Mouse (Mus musculus) adrenal gland, adult (tissue): Measurements from ENCODE around the gene Lrtm2.

Experiments
- DNase-seq, 2 experiments: peaks; one replicate each; pipeline ENCODE4 v3.0.0; 2022 to 2023; ENCODE audit warnings: low spot score in 1 of 2; ENCODE audit not compliant: inconsistent age in 2 of 2

Gene Lrtm2

DNA sequence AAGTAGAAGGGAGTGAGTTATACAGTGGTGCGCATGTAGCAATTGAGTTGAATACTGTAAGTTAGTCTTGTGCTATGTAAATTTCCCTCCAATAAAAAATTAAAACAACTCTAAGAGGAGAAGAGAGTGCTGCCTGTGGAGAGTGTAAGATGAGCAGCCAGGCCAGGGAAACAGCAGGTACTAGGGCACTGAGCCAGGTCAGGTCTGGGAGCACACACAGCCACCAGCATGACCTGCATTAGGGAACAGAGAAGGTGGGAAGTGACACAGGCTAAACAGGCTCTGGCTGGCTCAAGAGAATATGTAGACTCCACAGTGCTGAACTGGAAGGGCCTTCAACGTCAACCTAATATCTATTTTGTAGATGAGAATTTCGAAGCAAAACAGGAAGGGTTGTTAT lies 29.3 kb downstream of the Lrtm2 start:
- DNase-seq, result no peak

DNA sequence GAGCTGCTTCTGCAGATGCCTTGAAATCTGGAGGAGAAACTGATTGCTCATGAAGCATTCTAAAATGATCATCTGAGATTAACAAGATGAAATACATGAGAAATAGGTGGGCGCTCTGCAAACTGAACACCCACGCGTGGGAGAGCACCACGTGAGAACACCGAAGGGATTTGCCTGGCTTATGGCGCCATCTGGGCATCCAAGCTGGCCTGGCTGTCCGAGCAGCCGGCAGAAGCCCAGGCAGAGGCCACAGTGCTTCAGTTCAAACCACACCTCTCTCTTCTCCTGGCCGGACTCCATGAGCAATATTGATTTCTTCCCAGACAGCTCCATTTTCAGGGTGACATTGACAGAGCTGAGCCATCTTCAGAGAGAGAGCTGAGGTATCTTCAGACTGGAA lies 49.8 kb downstream of the Lrtm2 start:
- DNase-seq, result no peak

DNA sequence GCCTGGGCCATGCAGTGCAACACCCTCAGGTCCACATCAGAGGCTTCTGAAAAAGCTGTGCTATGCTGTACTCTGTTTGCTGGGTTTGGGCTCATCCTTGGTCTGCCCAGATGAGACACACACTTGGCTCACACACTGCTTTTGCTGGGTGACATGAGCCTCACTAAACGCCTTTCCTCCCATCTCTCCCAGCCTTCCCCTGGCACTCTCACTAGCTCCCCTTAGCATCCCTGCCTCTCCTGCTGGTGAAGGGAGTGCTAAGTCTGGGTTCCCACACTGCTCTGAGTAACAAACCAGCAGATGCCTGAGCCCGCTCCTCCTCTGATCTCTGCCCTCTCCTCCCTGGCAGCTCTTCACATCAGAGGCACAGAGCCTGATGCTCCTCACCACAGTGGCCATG lies 53.9 kb downstream of the Lrtm2 start:
- DNase-seq, result no peak
